Comparison of ENCODE assay signal across 15 mouse cellular contexts in the genomic region with DNA sequence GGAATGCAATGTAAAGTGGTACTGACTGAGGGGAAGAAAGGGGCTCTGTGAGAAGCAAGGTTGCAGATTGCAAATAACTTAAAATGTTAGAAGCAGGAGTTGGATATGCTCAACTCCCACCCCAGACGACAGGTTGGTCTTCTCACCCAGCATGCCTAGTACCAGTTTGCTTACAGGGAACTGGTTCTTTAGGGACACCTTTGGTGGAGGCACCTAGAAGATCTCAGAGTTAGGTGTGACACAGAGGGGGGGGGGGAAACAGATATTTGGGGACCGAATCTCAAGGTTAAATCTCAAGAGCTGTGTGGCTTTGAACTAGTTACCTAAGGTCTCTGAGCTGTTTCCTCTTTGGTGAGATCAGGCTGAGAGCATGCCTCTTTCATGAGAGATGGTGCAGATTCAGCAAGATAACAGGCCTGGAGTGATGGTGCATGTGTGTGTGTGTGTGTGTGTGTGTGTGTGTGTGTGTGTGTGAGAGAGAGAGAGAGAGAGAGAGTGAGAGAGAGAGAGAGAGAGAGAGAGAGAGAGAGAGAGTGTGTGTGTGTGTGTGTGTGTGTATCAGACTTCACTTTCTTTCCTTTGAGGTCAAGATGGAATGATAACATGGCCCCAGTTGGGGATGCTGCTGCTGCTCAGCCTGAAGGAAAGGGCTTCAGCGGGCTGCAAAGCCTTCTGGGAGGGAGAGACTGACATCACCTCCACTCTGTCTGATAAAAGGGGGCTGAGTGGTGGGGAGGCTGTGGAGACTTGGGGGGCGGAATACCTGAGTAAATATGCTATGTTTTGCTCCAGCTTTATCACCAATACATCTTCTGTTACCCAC. TPM values are rescaled to one million over a fixed set of nuclear protein-coding genes. Genes with fewer than 3 reads are reported as not detected.
DNase-seq lines count a peak whose midpoint lies in the region; ATAC-seq lines count a peak whose summit lies in the region.
"Had no signal": no experiment of that assay in that cellular context is flagged by ENCODE, and none has a peak within 500 bp of the region (broad histone marks: within the 10 kb centered on the region; RNA-seq: fewer than 3 reads in every experiment).

No protein-coding gene starts in this region.

- peaks cover 39% of the 10 kb centered on the region for H3K4me1 ChIP-seq in intestine, embryonic 15.5 days (replicated peaks)
- peaks cover 34% of the 10 kb centered on the region for H3K4me1 ChIP-seq in stomach, embryonic 14.5 days (ENCODE audit: control insufficient read depth, insufficient read depth, low read length)

- no peaks in the 10 kb centered on the region for H3K9me3 ChIP-seq in intestine, embryonic 15.5 days
- H3K9me3 ChIP-seq in stomach, embryonic 14.5 days (ENCODE audit: control insufficient read depth, low read depth, low read length), result no peaks in the 10 kb centered on the region
- H3K9me3 ChIP-seq: G1E; hindbrain, embryonic 15.5 days had no signal

- DNase-seq in 416B (ENCODE audit: low read depth), result peak; percentile 92
- DNase-seq in CD4-positive helper T cell, adult 2 months (ENCODE audit: low read depth, low spot score), result peak; percentile 91
- DNase-seq in layer of hippocampus, postnatal 10 days (ENCODE audit: low spot score in 2 of 2), result no peak
- no peak for DNase-seq in frontal cortex, postnatal 25 days (ENCODE audit: low spot score in 2 of 2)
- no peak for DNase-seq in left cerebral cortex, postnatal 14 days (ENCODE audit: low spot score in 2 of 2)
- DNase-seq: kidney, postnatal 10 days; layer of hippocampus, postnatal 36 days had no signal

- H3K9ac ChIP-seq in intestine, embryonic 15.5 days, result no peak overlapping the region
- no peak overlapping the region for H3K9ac ChIP-seq in stomach, embryonic 14.5 days (replicated peaks; ENCODE audit: low read depth, low read length)
- H3K9ac ChIP-seq: hindbrain, embryonic 15.5 days had no signal

- 51% methylated on average over 4 of the region's 4 CpGs for WGBS in intestine, embryonic 15.5 days
- 62% methylated on average over 4 of the region's 4 CpGs for WGBS in stomach, embryonic 14.5 days

- intact Hi-C loops in left cerebral cortex, postnatal 14 days (cut with DNase I), result no loop called here

- no peak overlapping the region for H3K4me3 ChIP-seq in intestine, embryonic 15.5 days (replicated peaks)
- H3K4me3 ChIP-seq in stomach, embryonic 14.5 days (ENCODE audit: low read depth, low read length), result no peak overlapping the region
- H3K4me3 ChIP-seq: hindbrain, embryonic 15.5 days; myocyte had no signal

- no peaks in the 10 kb centered on the region for H3K36me3 ChIP-seq in intestine, embryonic 15.5 days
- no peaks in the 10 kb centered on the region for H3K36me3 ChIP-seq in stomach, embryonic 14.5 days (ENCODE audit: control insufficient read depth, insufficient read depth, low read length)
- H3K36me3 ChIP-seq: hindbrain, embryonic 15.5 days had no signal

- peak overlapping the region; percentile 24; the same call in 1 of the 2 replicates for H3K4me2 ChIP-seq in intestine, embryonic 15.5 days (replicated peaks)
- no peak overlapping the region for H3K4me2 ChIP-seq in stomach, embryonic 14.5 days (replicated peaks; ENCODE audit: low read depth, low read length)
- H3K4me2 ChIP-seq: hindbrain, embryonic 15.5 days had no signal

- ATAC-seq in intestine, embryonic 15.5 days, result no peak
- ATAC-seq in stomach, embryonic 14.5 days (ENCODE audit: insufficient number of reproducible peaks, insufficient read depth, low FRiP score, low read depth), result peak; percentile 23; the same call in 1 of the 2 replicates

- H3K27ac ChIP-seq in intestine, embryonic 15.5 days, result peak overlapping the region; percentile 62
- H3K27ac ChIP-seq in stomach, embryonic 14.5 days (ENCODE audit: low read length), result peak overlapping the region; percentile 52; the same call in 1 of the 2 replicates
- H3K27ac ChIP-seq: hindbrain, embryonic 15.5 days had no signal

- no peaks in the 10 kb centered on the region for H3K27me3 ChIP-seq in intestine, embryonic 15.5 days (replicated peaks)
- no peaks in the 10 kb centered on the region for H3K27me3 ChIP-seq in stomach, embryonic 14.5 days (ENCODE audit: control insufficient read depth, insufficient read depth, low read length)
- H3K27me3 ChIP-seq: hindbrain, embryonic 15.5 days had no signal

RNA-seq across cellular contexts. Expression of gene Csk, which starts 5.9 kb away (rescaled TPM):
- polyA plus RNA-seq in intestine, embryonic 15.5 days (2015; fragmentation: Nextera tagmentation; extraction: Ambion mirVana), result 29.0 and 31.4 TPM in 2 replicates
- polyA plus RNA-seq in stomach, embryonic 14.5 days (2014; fragmentation: Nextera tagmentation; extraction: Ambion mirVana), result 29.1 and 30.9 TPM in 2 replicates
- 10 to 100 TPM; 56.6 to 59.0 TPM for total RNA-seq in layer of hippocampus, postnatal 10 days (2021)
- 10 to 100 TPM; 46.8 to 47.1 TPM for total RNA-seq in left cerebral cortex, postnatal 14 days (2021)

RNA-seq across cellular contexts. Expression of gene Lman1l, which starts 26.9 kb away (rescaled TPM):
- polyA plus RNA-seq in intestine, embryonic 15.5 days (2015; fragmentation: Nextera tagmentation; extraction: Ambion mirVana), result not detected in 2 replicates
- polyA plus RNA-seq in stomach, embryonic 14.5 days (2014; fragmentation: Nextera tagmentation; extraction: Ambion mirVana), result not detected in 2 replicates
- not detected for total RNA-seq in layer of hippocampus, postnatal 10 days (2021)
- total RNA-seq in left cerebral cortex, postnatal 14 days (2021), result not detected
- total RNA-seq: G1E; layer of hippocampus, postnatal 36 days had no signal
- polyA plus RNA-seq: G1E; hindbrain, embryonic 15.5 days; limb, embryonic 14.5 days had no signal

RNA-seq across cellular contexts. Expression of gene Cyp1a2, which starts 36.0 kb away (rescaled TPM):
- polyA plus RNA-seq in intestine, embryonic 15.5 days (2015; fragmentation: Nextera tagmentation; extraction: Ambion mirVana), result not detected in 2 replicates
- polyA plus RNA-seq in stomach, embryonic 14.5 days (2014; fragmentation: Nextera tagmentation; extraction: Ambion mirVana), result not detected in 2 replicates
- total RNA-seq in layer of hippocampus, postnatal 10 days (2021), result not detected
- total RNA-seq in left cerebral cortex, postnatal 14 days (2021), result not detected
- total RNA-seq: G1E; heart, adult 8-10 months; layer of hippocampus, postnatal 36 days had no signal
- polyA plus RNA-seq: G1E; hindbrain, embryonic 15.5 days; limb, embryonic 14.5 days; myocyte; urinary bladder, adult 2 months had no signal

RNA-seq across cellular contexts. Expression of gene Cyp1a1, which starts 40.2 kb away (rescaled TPM):
- not detected in 2 replicates for polyA plus RNA-seq in intestine, embryonic 15.5 days (2015; fragmentation: Nextera tagmentation; extraction: Ambion mirVana)
- polyA plus RNA-seq in stomach, embryonic 14.5 days (2014; fragmentation: Nextera tagmentation; extraction: Ambion mirVana), result not detected in 2 replicates
- total RNA-seq in layer of hippocampus, postnatal 10 days (2021), result under 1 TPM; 0.48 to 0.60 TPM
- total RNA-seq in left cerebral cortex, postnatal 14 days (2021), result under 1 TPM; 0.13 to 0.22 TPM
- total RNA-seq: G1E had no signal
- polyA plus RNA-seq: G1E, myocyte had no signal

RNA-seq across cellular contexts. Expression of gene Cplx3, which starts 41.4 kb away (rescaled TPM):
- not detected in 2 replicates for polyA plus RNA-seq in intestine, embryonic 15.5 days (2015; fragmentation: Nextera tagmentation; extraction: Ambion mirVana)
- polyA plus RNA-seq in stomach, embryonic 14.5 days (2014; fragmentation: Nextera tagmentation; extraction: Ambion mirVana), result not detected in 2 replicates
- total RNA-seq in layer of hippocampus, postnatal 10 days (2021), result 1 to 10 TPM; 1.9 to 2.6 TPM
- 10 to 100 TPM; 16.3 to 24.4 TPM for total RNA-seq in left cerebral cortex, postnatal 14 days (2021)
- total RNA-seq: heart, adult 8-10 months had no signal
- polyA plus RNA-seq: G1E; limb, embryonic 14.5 days; urinary bladder, adult 2 months had no signal

Comparison
In these comparisons a context has a peak if more than half of its experiments do, and no peak if none do; other contexts are left out.
1. DNase-seq: peak in 416B (single experiment) and CD4-positive helper T cell, adult 2 months (single experiment); none in layer of hippocampus, postnatal 10 days (0 of 2), frontal cortex, postnatal 25 days (0 of 2) and left cerebral cortex, postnatal 14 days (0 of 2).